Mouse (Mus musculus): ENCODE measurements at regions not wholly inside any gene's neighbourhood (a gene's known extent, or its start where the extent isn't known, plus 50 kb on each side); places are given as distances from the start of the nearest gene placed in this dataset.

DNA sequence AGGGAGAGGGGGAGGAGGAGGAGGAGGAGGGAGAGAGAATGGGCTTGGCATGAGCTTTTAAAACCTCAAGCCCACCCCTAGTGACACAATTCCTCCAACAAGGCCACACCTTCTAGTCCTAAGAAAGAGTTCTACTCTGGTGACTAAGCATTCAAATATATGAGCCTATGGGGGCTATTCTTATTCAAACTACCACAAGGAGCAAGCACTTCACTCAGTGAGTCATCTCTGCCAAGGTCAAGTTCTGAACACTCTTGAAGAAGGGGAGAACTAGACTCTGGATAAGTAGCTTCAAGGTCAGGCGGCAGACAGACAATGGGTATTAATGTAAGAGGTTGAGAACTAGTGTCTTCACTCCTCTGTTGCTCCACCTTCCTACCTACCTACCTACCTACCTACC is 239.0 kb upstream of the S100g start:
- Histone ChIP-seq H3K9ac (ENCODE audit: low read depth, low read length) (no peak overlapping the region), H3K27me3 (ENCODE audit: control insufficient read depth, insufficient read depth, low read length) (no peaks in the 10 kb centered on the region), H3K4me3 (ENCODE audit: insufficient read depth, low read depth, low read length) (no peak overlapping the region), H3K79me2 (ENCODE audit: control insufficient read depth, insufficient read depth, low read length) (no peaks in the 10 kb centered on the region), H3K27ac (replicated peaks; ENCODE audit: insufficient read depth, low read depth, low read length) (no peak overlapping the region), H3K4me1 (ENCODE audit: control insufficient read depth, insufficient read depth, low read length) (no peaks in the 10 kb centered on the region), H3K36me3 (ENCODE audit: control insufficient read depth, insufficient read depth, low read length) (no peaks in the 10 kb centered on the region)
- TF ChIP-seq CTCF (IDR thresholded peaks at IDR 0.05; ENCODE audit: low read depth, low read length) (no peak), POLR2A (IDR thresholded peaks at IDR 0.05; ENCODE audit: extremely low read depth, insufficient read depth, low read length) (no peak)
- DNase-seq (ENCODE audit: extremely low read depth, low read depth, low spot score): no peak
- 100% methylated on average over 1 of the region's 1 CpGs for WGBS

DNA sequence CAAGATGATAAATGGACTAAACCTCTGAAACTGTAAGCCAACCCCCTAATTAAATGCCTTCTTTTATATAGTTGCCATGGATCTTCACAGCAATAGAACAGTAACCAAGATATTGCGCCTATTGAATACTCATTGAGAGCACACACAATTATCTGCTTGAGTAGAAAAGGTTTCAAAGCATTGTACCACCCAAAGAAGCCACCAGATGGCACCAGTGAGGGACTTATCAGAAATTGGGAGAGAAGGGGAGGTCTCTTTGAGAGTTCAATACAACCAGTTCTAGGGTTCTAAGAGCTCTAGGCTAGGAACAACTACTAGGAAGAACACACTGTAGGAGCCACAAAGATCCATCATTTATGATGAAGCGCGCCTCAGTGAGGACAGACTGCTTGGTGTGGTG is 217.2 kb upstream of the S100g start:
- Histone ChIP-seq H3K9ac (ENCODE audit: low read depth, low read length) (no peak overlapping the region), H3K27ac (replicated peaks; ENCODE audit: insufficient read depth, low read depth, low read length) (no peak overlapping the region), H3K79me2 (ENCODE audit: control insufficient read depth, insufficient read depth, low read length) (no peaks in the 10 kb centered on the region), H3K27me3 (ENCODE audit: control insufficient read depth, insufficient read depth, low read length) (no peaks in the 10 kb centered on the region), H3K4me1 (ENCODE audit: control insufficient read depth, insufficient read depth, low read length) (no peaks in the 10 kb centered on the region), H3K36me3 (ENCODE audit: control insufficient read depth, insufficient read depth, low read length) (no peaks in the 10 kb centered on the region), H3K4me3 (ENCODE audit: insufficient read depth, low read depth, low read length) (no peak overlapping the region)
- DNase-seq (ENCODE audit: extremely low read depth, low read depth, low spot score): no peak
- WGBS: 95% methylated on average over 3 of the region's 3 CpGs
- no peak for TF ChIP-seq CTCF (IDR thresholded peaks at IDR 0.05; ENCODE audit: low read depth, low read length)
- no peak for TF ChIP-seq POLR2A (IDR thresholded peaks at IDR 0.05; ENCODE audit: extremely low read depth, insufficient read depth, low read length)

DNA sequence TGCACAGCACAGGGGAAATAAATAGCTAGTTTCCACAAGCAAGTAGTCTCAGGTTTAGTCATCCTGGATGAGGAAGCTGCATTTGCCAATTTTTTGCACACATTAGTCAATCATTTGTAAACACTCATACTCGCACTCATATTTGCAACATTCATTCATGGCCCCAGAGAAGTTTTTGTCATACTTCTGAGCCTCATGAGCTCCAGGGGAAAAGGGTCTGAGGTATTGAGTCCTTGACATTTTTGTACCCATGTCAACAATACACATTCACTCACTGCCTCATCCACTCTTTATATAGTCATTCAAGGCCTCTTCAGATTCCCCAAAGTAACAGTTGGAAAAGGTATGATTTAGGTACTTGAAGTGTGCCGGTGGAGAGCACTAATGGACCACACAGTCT is 200.4 kb upstream of the S100g start:
- Histone ChIP-seq H3K27me3 (ENCODE audit: control insufficient read depth, insufficient read depth, low read length) (no peaks in the 10 kb centered on the region), H3K4me1 (ENCODE audit: control insufficient read depth, insufficient read depth, low read length) (no peaks in the 10 kb centered on the region), H3K36me3 (ENCODE audit: control insufficient read depth, insufficient read depth, low read length) (no peaks in the 10 kb centered on the region), H3K27ac (replicated peaks; ENCODE audit: insufficient read depth, low read depth, low read length) (no peak overlapping the region), H3K79me2 (ENCODE audit: control insufficient read depth, insufficient read depth, low read length) (no peaks in the 10 kb centered on the region), H3K9ac (ENCODE audit: low read depth, low read length) (no peak overlapping the region), H3K4me3 (ENCODE audit: insufficient read depth, low read depth, low read length) (no peak overlapping the region)
- DNase-seq (ENCODE audit: extremely low read depth, low read depth, low spot score): no peak
- 71% methylated on average over 2 of the region's 2 CpGs for WGBS
- TF ChIP-seq CTCF (IDR thresholded peaks at IDR 0.05; ENCODE audit: low read depth, low read length) (no peak), POLR2A (IDR thresholded peaks at IDR 0.05; ENCODE audit: extremely low read depth, insufficient read depth, low read length) (no peak)

DNA sequence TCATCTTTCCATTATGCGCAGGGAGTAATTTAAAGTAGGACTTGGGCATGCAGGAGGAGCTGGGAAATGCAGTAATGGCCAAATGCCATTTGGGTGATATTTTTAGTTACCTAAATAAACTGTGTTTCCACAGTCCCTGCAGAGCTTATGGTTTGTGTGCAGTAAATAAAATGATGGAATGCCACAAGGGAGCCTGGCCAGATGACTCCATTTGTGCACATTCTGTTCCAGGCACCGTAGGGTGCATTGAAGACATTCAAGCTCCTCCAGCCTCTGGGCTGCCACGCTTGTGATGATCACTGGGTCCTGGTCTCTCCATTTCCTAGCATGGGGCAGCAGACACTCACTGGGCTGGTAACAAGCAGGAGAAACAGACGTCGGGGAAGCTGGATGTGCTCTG is 190.9 kb upstream of the S100g start:
- WGBS: 77% methylated on average over 5 of the region's 5 CpGs
- H3K4me1 ChIP-seq (ENCODE audit: control insufficient read depth, insufficient read depth, low read length): no peaks in the 10 kb centered on the region
- H3K79me2 ChIP-seq (ENCODE audit: control insufficient read depth, insufficient read depth, low read length): no peaks in the 10 kb centered on the region
- H3K27ac ChIP-seq (replicated peaks; ENCODE audit: insufficient read depth, low read depth, low read length): no peak overlapping the region
- no peak overlapping the region for H3K4me3 ChIP-seq (ENCODE audit: insufficient read depth, low read depth, low read length)
- H3K36me3 ChIP-seq (ENCODE audit: control insufficient read depth, insufficient read depth, low read length): no peaks in the 10 kb centered on the region
- TF ChIP-seq POLR2A (IDR thresholded peaks at IDR 0.05; ENCODE audit: extremely low read depth, insufficient read depth, low read length): no peak
- no peak for TF ChIP-seq CTCF (IDR thresholded peaks at IDR 0.05; ENCODE audit: low read depth, low read length)
- DNase-seq (ENCODE audit: extremely low read depth, low read depth, low spot score): no peak
- no peaks in the 10 kb centered on the region for H3K27me3 ChIP-seq (ENCODE audit: control insufficient read depth, insufficient read depth, low read length)
- no peak overlapping the region for H3K9ac ChIP-seq (ENCODE audit: low read depth, low read length)

DNA sequence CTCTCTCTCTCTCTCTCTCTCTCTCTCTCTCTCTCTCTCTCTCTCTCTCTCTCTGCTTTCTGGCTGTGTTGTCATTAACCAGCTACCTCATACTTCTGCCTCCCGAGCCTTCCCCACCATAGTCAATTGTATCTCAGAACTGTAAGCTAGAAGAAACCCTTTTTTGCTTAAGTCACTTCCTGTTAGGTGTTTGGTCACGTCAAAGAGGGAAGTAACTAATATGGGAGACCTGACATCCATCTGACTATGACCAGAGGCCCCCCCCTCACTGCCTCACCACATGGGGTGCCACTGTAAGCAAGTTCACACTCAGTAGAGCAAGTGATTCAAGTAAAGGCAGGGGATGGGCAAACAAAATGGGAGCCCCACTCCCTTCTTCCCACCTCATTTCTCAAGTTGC is 187.6 kb upstream of the S100g start:
- Histone ChIP-seq H3K79me2 (ENCODE audit: control insufficient read depth, insufficient read depth, low read length) (no peaks in the 10 kb centered on the region), H3K4me1 (ENCODE audit: control insufficient read depth, insufficient read depth, low read length) (no peaks in the 10 kb centered on the region), H3K27ac (replicated peaks; ENCODE audit: insufficient read depth, low read depth, low read length) (no peak overlapping the region), H3K4me3 (ENCODE audit: insufficient read depth, low read depth, low read length) (no peak overlapping the region), H3K36me3 (ENCODE audit: control insufficient read depth, insufficient read depth, low read length) (no peaks in the 10 kb centered on the region), H3K9ac (ENCODE audit: low read depth, low read length) (no peak overlapping the region), H3K27me3 (ENCODE audit: control insufficient read depth, insufficient read depth, low read length) (no peaks in the 10 kb centered on the region)
- TF ChIP-seq POLR2A (IDR thresholded peaks at IDR 0.05; ENCODE audit: extremely low read depth, insufficient read depth, low read length) (no peak), CTCF (IDR thresholded peaks at IDR 0.05; ENCODE audit: low read depth, low read length) (no peak)
- WGBS: 59% methylated on average over 2 of the region's 2 CpGs
- no peak for DNase-seq (ENCODE audit: extremely low read depth, low read depth, low spot score)

DNA sequence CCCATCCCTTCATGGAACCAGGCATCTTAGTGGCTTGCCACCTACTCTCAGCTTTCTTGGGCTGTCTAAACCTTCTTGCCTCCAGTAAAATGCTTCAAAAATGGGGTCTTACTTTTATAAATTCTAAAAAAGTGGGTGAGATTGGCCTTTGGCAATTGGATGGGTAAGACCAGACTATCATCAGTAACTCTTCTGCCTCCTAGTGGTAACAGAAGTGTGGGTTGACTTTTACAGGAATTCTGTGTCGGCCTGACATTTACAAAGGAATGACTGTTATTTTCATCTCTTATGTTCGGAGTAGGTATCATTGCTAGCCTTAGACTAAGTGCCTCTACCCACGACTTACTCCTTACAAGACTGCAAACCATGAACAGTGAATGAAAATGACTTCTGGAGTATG is 180.1 kb upstream of the S100g start:
- Histone ChIP-seq H3K27me3 (ENCODE audit: control insufficient read depth, insufficient read depth, low read length) (no peaks in the 10 kb centered on the region), H3K27ac (replicated peaks; ENCODE audit: insufficient read depth, low read depth, low read length) (no peak overlapping the region), H3K4me1 (ENCODE audit: control insufficient read depth, insufficient read depth, low read length) (no peaks in the 10 kb centered on the region), H3K79me2 (ENCODE audit: control insufficient read depth, insufficient read depth, low read length) (no peaks in the 10 kb centered on the region), H3K36me3 (ENCODE audit: control insufficient read depth, insufficient read depth, low read length) (no peaks in the 10 kb centered on the region), H3K4me3 (ENCODE audit: insufficient read depth, low read depth, low read length) (no peak overlapping the region), H3K9ac (ENCODE audit: low read depth, low read length) (no peak overlapping the region)
- WGBS: 57% methylated on average over 3 of the region's 3 CpGs
- DNase-seq (ENCODE audit: extremely low read depth, low read depth, low spot score): no peak
- TF ChIP-seq CTCF (IDR thresholded peaks at IDR 0.05; ENCODE audit: low read depth, low read length): no peak
- TF ChIP-seq POLR2A (IDR thresholded peaks at IDR 0.05; ENCODE audit: extremely low read depth, insufficient read depth, low read length): no peak

Measured in liver, adult 2 months (tissue).